Mouse (Mus musculus): Measurements from ENCODE around the gene Zmynd11.

DNA sequence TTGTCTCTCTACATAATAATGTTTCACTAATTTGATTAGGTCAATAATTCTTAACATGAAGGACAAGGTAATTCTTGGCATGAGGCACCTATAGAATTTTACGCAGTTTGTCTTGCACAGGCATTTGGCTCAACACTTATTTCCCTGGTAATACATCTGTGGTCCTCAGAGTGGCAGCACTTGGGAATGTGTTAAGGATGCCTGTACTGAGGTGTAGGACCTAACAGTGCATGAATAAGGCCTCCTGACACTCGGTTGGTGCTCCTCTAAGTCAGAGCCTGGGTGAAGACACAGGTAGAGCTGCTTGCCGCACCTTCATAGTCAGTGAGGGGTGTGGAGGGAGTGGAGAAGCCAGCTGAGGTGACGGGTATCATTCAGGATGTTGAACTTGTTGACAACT lies 81.8 kb downstream of the Zmynd11 start:
- TF ChIP-seq CTCF (IDR thresholded peaks at IDR 0.05; ENCODE audit: borderline replicate concordance, extremely low read depth, insufficient read depth, insufficient read length) (peak; percentile 10; the same call in 1 of the 2 replicates), POLR2A (IDR thresholded peaks at IDR 0.05; ENCODE audit: borderline replicate concordance, extremely low read depth, insufficient read depth, insufficient read length, poor library complexity, severe bottlenecking) (no peak)
